Mouse (Mus musculus): ENCODE measurements at regions not wholly inside any gene's neighbourhood (a gene's known extent, or its start where the extent isn't known, plus 50 kb on each side); places are given as distances from the start of the nearest gene placed in this dataset.

DNA sequence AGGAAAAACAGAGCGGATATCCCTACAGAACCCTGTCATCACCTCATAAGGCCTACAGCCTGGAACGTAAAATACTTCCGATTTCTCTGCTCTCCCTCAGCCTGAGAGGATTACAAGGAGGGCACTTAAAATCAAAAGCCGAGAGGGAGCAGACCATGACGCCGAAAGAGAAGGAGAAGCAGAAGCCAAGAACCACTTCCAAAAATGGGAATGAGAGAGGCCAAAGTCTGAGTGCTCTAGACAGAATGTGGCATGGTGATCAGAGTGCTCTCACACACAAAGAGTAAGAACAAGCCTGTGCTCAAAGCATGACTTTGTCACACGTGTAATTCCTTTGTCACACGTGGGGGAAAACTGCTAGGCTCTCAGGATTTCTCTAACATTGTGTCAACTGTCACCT is 125.9 kb downstream of the Hlx start:
- DNase-seq (ENCODE audit: low read depth, low spot score): no peak

DNA sequence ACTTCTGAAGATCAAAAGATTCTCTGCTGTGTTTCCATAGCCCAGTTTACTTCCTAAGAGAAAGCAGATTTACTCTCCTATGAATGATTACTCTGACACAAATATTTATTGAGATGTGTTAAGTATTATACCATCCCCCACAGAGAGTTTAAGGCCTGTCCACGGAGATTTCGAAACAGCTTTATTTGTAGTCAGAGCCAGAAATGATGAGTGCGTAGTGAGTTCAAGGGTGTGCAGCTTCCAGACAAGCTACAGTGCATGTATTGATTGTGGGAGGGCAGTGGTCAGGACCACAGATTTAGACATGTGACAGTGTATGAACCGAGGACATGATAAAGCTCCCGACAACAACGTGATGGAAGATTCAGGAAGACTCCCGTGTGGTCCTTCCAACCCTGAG is 126.8 kb downstream of the Hlx start:
- DNase-seq (ENCODE audit: low read depth, low spot score): no peak

DNA sequence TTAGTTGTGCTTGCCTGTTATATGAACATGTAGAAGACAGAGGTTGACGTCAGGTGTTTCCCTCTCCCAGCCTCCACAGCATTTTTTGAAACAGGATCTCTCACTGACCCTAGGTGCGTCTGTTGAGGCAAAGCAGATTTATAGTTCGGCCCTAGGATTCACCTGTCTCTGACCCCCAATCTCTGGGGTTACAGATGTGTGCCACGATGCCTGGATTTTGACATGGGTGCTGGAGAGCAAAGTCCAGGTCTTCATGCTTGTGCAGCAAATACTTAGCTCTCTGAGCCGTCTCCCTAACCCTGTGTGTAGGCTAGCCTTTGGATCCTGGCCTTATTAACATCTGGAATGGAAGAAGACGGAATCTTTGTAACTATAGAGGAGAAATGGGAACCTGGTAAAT is 129.3 kb downstream of the Hlx start:
- DNase-seq (ENCODE audit: low read depth, low spot score): no peak

DNA sequence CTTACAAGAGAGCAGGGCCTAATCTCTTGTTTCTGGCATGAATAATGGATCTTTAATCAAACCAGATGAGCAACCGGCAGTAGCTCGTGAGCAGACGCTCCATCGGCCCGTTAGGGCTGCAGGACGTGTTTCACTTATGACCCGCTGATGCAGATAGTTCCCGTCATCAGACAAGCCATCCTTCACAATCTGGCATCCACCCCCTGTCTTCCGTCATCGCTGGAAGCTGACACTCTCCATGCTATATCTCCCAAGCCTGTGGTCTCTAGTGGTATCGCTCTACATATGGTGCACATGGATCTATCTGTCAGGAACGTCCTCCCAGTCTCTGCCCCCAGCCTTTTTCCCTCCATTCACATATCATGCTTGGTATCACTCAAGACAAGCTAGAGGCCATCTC is 137.0 kb downstream of the Hlx start:
- DNase-seq (ENCODE audit: low read depth, low spot score): no peak

DNA sequence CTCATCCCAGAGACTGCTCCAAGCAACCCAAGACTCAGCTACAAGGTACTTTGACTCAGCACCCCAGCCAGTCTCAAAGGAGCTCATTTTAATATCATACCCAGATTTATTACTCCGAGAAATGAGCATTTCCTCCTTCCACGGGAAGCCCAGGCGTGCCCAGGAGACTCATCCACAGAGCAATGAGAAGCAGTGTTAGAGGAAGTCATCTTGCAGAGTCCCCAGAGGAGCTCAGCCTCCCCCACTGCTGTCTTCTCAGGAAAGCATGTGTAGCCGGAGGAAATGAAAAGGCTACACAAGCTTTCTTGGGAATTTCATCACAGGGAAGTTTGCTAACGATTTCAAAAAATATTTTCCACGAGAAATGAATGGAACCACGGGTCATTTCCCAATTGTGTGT is 141.8 kb downstream of the Hlx start:
- no peak for DNase-seq (ENCODE audit: low read depth, low spot score)

DNA sequence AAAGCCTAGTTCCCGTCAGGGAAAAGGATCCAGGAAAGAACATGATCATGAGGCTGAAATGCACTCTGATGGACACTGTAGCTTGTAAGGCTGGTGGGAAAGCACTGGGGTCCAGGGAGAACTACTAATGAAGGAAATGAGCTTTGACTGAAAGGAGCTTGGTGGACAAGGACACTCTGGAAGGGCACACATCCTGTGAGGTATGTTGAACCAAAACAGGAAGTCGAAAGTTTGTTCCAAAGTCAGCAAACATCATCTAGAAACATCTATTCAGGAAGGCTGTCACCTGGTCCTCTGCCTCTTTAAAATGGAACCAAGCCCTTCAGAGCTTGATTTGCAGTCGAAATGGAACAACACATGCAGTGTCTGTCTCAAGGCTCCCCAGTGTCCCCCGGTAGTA is 143.1 kb downstream of the Hlx start:
- no peak for DNase-seq (ENCODE audit: low read depth, low spot score)

DNA sequence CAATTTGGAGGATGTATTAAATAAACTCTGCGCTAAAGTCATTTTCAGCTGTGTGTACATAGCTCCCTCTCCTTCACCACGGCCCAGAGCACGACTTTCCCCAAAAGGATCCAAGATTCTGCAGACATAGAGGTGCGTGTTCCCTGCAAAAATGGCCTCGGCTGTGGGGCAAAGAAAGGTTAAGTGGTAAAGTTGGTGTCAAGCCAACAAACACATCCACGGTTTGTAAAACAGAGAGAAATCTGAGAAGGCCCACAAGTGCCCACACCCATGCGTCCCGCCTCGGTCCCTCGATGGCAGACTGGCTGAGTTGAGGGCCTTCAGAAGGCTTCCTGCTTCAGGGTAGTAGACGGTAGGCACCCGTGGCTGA is 147.9 kb downstream of the Hlx start:
- DNase-seq (ENCODE audit: low read depth, low spot score): no peak

DNA sequence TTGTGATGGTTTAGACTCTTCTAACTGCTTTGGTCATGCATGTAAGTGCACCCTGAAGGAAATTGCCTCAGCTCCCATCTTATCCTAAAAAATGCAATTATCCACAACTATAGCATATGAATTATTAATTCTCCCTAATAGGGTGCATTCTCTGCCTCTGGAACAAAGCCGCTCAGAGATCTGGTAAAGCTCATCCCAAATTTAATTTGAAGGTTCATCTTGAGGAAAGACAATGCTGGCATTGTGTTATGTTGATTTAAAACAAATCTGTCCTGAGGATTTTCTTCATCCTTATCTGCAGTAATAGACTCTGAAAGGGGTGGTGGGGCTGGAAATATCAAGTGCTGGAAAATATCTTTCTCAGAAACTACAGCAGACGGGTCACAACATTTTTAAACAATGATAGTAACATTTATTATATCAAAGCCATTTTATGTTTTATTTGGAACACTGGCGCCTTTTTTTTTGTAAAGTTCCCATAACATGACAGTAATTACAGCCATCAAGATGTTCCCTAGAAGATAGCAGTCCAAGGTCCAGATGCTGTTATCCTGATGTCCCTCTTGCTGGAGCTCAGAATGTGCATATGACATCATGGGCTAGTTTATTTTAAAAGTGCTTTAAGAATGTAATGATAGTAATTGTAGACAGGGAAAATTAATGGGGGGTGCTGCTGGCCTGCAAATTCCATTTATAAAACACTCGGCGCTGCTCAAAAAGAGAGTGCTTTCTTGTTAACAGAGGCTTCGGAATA is 148.5 kb downstream of the Hlx start:
- DNase-seq (ENCODE audit: low read depth, low spot score): no peak

DNA sequence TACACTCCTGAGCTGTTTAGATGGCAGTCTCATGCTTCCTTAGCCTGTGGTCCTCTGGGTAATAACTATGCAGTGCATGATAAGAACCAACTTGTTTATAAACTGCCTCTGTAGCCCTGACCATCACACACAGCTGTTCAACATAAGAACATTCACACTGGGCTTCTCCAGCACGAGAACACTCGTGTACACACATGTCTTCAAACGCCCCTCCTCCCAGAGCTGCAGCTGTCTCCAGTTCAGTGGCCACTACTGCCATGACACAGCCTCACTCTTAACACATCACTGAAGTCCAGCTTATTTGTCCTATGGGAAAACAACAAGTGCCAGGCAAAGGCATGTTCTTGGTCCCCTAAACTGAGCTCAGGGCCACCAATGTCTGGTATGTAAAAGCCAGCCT is 152.9 kb downstream of the Hlx start:
- DNase-seq (ENCODE audit: low read depth, low spot score): no peak

DNA sequence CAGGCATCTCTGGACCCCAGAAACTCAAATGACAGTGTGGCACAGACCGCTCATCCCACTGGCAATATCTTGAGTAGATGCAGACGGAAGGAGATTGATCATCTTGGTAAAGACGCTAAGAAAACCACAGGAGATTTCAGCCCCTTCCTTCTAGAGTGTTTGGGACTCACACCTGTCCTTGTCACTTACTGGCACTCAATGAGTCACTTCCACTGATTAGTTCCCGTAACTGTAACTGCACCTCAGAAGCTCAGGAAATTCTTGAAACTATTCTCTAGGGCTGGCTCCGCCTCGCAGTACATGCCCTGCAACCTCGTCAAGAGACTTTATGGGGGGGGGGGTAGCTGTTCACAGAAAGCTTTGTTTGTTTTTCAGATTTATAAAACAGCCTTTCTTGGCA is 155.9 kb downstream of the Hlx start:
- no peak for DNase-seq (ENCODE audit: low read depth, low spot score)

DNA sequence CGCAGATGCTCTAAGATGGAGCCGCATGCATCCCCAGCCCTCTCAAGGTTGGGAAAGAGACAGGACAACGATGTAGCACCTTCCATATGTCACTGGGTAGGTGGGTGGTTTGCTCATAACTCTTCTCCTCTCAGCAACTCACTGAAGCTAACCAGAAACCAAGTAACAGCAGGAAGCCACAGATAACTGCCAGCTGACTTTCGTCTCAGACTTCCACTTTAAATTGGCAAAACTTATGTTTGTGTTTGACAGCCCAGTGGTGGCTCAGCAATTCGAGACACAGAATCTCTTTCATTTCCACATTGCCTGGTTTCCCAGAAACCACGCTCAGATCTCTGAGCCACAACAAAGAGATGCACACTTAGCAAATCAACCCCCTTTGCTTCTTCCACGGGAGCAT is 159.1 kb downstream of the Hlx start:
- no peak for DNase-seq (ENCODE audit: low read depth, low spot score)

DNA sequence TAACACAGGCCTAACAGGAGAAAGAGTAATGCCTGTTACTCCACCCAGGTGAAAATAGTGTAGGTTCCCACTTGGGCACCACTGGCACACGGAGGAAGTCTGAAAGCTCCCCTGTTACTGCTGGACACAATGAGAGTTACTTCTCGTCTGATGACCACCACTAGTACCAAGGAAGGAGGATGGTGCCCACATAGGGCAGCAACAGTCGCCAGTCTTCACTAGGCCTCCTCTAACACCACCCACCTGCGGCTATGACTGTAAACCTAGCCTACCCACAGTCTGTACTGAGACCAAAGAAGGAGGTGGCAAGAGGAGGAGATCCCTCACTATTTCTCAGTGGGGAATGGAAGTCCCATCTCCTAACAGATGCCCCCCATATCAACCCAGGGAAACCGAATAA is 161.7 kb downstream of the Hlx start:
- no peak for DNase-seq (ENCODE audit: low read depth, low spot score)

DNA sequence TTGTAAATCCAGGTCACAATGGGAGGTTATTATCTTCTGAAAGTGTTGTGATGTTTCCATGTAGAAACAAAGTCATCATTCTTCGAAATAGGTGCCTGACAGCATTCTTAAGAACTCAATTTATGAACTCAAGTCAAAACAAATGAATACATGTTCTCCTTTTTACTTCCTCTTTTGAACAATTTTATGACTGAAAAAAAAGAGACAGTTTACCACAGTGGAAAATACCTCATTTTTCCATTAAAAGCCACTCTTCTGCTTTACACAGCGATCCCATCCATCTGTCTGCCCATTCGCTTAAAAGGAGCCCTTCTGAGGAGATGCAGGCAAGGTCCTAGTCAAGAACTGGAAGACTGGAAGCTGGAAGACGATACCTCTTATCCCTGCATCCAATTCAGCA is 169.5 kb downstream of the Hlx start:
- no peak for DNase-seq (ENCODE audit: low read depth, low spot score)

DNA sequence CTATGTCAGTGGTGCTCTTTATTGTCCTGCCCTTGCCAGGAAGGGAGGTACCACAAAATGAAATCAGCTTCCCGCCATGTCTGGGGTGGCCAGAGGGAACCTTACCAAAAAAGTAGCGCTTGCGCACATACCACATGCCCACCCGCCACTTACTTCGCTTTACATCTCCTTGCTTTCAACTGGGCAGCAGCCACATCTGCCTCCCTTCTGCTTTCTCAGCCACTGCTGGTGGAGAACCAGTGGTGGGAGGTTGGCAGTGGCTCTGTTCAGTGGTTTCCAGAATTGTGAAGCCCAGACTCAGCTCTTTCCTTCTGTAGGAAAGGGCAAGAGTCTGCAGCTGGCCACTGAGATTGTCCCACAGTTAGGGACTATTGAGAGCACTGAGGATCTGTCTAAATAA is 170.2 kb downstream of the Hlx start:
- no peak for DNase-seq (ENCODE audit: low read depth, low spot score)

DNA sequence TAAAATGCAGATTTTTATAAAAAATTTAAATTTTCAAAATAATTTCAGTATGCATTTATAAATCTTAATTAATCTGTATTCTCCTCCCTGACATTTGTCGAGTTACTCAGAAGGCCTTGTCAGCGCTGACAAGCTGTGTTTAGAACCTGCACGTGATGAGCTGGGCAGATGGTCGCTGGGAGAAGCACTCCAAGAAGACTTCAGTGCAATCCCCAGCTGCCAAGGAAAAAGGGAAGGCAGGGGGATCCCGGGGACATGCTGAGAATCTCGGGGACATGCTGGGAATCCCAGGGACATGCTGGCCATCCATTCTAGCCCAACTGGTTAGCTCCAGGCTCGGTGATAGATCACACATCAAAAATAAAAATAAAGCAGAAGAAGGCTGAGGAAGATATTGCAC is 172.9 kb downstream of the Hlx start:
- no peak for DNase-seq (ENCODE audit: low read depth, low spot score)

DNA sequence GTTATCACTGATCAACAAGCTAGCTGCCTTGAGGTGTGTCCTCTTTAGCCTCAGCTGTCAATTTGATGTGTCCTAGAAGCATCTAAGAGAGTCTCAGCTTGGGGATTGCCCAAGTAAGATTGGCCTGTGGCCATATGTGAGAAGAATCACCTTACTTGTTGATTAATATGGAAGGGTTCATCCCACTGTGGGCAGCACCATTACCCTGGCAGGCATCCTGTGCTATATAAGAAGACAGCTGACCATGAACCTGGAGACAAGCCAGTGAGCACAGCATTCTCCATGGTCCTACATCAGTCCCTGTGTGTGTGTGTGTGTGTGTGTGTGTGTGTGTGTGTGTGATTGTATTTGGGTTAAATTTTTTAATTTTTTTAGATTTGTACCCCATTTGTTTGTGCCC is 178.6 kb downstream of the Hlx start:
- DNase-seq (ENCODE audit: low read depth, low spot score): no peak

DNA sequence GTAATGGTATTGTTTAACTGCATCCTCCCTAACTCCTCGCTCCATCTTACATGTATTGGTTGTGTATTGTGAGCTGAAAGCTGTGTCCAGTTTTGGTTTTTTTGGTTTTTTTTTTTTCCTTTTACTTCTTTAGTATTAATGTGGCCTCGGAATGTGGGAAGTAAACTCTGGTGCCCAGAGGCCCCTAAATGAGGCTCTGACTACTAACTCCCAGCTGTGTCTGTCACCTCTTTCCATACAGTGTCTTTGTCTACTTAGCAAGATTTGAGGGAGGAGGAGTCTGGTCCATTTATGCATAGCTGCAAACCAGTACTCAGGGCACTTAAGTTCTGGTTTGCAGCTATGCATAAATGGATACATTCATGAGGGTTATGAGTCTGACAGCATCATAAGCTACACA is 181.9 kb downstream of the Hlx start:
- no peak for DNase-seq (ENCODE audit: low read depth, low spot score)

DNA sequence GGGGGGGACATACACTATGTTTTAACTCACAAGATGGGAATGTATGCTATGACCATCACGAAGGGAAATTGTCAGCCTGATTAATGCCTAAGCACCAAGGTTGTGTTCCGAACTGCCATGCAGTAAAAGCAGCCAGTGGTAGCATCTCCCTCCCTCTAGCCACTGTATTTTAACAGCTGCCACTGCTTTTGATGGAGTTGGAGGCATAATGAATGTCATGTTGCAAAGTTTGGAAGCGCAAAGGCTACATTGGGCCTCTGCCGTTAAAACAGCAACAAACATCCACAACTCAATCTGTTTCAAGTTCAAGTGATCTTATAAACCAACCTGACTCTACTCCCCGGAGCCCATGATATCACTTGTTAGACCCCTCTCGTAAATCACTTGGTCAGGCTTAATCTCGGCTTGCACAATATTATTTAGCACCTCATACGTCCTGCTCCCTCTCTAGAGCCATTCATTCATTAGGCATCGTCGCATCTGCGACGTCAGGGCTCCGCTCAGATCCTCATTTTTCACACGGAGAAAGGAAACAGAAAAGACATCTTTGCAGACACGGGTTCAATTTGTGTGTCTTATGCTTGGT is 184.7 kb downstream of the Hlx start:
- DNase-seq (ENCODE audit: low read depth, low spot score): no peak

DNA sequence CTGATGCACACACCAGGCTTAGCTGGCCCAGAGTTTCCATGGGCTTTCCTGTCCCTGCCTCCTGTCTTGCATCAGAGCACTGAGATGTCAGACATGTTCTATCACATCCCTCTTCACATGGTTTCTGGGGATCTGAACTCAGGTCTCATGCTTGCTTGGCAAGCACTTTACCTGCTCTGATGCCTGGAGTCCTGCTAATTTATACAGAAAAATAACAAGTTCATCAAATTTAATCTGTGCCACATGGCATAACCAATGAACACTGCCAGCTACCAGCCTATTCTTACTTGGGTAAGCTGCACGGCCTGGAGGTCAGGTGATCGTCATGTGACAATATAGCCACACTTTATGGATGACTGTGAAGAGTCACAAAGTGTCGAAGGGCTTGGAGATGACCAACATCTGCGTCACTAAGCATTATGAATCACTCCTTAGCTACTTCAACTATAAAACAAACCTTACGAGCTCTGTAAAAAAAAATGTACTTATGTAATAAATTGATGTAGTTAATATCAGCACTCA is 186.2 kb downstream of the Hlx start:
- DNase-seq (ENCODE audit: low read depth, low spot score): no peak

DNA sequence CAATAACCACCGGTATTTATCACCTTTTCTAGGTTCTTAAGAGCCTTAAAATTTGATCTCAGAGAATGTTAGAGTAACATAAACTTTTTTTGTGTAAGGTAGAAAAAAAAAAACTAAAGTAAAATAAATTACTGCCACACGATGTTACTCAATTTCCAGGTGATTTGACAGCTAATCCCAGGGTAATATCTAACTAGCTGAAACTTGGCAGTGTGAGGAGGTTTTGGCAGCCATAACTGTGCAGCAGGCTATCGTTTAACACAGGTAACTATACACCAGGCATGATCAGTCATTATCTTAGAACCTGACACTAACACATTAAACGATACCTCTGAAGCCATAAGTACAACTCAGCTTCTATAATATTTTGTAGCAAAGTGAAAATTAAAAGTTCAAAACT is 187.3 kb downstream of the Hlx start:
- DNase-seq (ENCODE audit: low read depth, low spot score): no peak

DNA sequence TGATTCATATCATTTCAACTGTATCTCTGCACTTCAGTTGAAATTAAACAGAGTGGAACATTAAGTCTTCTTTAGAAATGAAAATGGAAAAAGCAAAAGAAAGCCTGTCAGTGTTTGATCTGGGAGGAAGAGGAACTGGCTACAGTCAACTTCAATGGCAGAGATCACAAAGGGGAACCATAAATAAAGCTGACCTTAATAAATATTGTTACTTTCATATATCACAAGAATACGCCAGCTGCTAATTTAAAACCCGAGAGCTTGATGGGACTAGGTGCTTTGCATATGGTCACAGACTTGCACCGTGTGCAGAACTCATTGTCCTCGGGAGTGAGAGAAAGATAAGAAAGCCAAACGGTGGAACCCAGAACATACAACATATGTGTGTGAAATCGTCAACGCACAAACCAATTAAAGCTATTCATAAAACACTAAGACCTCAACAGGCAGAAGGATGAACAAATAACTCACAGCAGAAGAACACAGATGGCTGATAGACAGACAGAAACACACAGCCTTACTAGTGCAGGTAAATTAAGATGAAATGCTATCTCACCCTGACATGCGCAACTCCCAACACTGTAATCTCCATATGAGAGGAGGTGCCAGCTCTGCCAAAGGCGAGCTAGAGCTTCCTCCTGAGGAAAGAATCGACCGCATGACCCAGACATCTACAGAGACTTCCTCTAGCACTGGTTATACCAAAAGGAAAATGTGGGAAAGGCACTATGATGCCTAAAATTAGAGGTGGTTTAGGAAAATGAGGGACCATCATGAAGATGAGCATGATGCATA is 189.9 kb downstream of the Hlx start:
- no peak for DNase-seq (ENCODE audit: low read depth, low spot score)

DNA sequence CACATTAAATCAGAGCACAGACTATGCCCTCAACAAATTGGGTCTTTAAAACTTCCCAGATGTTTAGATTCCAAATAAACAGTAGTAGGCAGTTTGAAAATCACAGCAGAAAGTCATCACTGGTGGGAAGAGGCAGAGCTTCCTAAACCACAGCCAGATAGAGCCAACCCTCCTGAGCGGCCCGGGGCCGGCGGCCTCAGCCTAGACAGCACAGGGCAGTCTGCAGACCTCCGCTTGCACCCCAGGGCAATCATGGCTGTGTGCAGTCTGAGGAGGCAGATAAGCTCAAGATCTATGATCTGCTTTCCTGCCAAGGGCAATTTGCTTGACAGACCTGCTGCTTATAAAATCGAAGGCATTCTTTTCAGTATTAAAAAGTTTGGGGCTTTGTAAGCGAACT is 192.6 kb downstream of the Hlx start:
- no peak for DNase-seq (ENCODE audit: low read depth, low spot score)

Data from CD4-positive, CD25-positive, alpha-beta regulatory T cell, adult 2 months (primary cell).